Mouse (Mus musculus): ENCODE measurements at regions not wholly inside any gene's neighbourhood (a gene's known extent, or its start where the extent isn't known, plus 50 kb on each side); places are given as distances from the start of the nearest gene placed in this dataset.
"Not testable (repeated sequence)": the region's sequence is repeated elsewhere in the genome, so short reads cannot be mapped to it uniquely, and the experiment has no call there.

DNA sequence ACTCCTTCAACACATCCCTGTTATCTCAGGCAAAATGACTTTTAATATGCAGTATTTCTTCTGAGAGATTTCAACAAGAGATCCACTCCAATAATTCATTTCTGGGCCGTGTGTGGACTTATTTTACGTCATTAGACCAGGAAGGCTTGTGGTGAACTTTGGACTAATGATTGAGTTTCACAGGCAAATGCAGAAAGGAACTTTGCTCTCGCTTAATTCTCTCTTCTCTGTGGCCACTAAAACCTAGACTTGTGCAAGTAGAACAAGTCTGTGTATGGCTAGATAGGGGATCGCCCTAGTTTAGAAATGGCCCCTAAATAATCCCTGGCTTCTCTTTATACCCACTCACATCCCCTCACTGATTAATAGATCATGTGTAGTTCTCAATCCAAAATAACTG is 50.6 kb upstream of the Ppp1r12a start:
- no peak for DNase-seq

DNA sequence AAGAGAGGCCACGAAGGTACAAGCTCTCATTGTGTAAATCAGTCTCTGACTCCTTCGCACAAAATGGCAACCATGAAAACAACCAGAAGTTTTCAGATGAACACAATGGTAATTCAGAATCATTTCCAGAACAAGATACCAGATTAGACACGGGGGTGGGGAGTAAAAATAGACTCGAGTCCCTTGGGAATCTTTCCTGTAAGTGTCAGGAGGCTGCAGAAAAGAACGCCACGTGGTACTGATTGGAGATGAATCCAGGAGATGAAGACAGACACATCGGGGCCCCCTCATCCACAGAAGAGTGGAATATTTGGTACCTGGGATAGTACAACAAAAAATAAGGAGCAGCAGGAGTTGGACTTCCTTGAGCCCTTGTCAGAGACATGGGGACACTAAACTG is 51.1 kb upstream of the Ppp1r12a start:
- peak; percentile 44 for DNase-seq

DNA sequence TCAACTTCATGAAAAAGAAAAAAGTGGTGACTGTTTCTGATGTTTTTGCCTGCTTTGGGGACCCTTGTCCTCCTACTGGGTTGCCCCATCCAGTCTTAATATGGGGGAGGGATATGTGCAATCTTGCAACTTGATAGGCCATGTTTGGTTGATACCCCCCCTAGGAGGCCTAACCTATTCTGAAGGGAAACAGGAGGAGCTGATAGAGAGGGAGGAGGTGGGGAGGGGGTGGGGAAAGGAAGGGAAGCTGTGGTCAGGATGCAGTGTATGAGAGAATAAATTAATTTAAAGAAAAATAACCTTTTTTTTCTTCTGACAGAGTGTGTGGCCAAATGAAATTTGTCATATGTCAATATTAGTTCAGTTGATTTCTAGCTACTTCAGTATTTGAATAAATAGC is 51.8 kb upstream of the Ppp1r12a start:
- no peak for DNase-seq

DNA sequence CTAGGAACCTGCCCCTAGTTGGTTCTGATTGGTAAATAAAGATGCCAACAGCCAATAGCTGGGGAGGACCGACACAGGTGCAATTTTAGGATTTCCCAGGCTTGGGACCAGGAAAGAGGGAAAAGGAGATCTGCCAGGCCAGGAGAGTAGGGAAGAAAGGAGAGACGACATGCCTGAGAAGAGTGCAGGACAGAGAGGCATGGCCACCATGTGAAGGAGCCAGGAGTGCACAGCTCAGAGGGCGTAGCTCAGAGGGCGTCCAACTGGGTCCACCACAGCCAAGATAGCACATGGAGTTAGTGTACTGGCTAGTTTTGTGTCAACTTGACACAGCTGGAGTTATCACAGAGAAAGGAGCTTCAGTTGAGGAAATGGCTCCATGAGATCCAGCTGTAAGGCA is 53.5 kb upstream of the Ppp1r12a start:
- DNase-seq: not testable (repeated sequence)

DNA sequence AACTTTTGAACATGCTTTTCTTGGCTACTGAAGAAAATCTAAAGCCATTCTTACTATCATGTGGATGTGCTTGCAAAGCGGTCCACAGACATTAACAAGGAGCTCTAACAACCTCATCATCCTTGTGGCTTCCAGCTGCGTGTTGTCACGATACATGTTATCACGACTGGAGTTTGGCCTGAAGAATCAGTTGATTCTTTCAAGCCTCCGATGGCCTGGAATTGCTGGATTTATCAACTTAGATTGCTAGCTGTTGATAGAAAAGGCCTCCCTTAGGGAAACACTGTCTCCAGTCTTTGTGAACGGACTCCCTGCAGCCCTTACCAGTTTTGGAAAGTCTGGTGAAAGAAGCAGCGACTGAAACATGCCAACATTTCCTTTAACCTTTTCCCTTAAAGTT is 60.5 kb upstream of the Ppp1r12a start:
- no peak for DNase-seq

DNA sequence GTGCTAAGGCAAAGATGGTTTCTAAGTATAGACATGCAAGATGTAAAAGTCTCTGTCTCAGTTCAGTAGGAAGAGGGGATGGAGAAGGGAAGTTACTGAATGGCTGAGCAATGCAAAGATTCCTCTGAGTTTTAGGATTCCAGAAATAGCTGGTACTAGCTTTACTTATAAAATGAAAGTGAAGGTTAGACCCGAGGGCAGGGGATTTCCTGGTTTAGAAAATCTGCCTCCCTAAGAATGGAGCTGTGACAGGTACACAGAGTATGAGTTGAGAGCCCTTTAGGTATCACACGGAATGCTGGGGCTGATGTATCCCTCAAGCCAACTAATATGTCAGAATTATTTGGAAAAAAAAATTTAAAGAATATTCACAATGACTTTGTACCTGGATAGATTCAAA is 69.0 kb upstream of the Ppp1r12a start:
- DNase-seq: no peak

DNA sequence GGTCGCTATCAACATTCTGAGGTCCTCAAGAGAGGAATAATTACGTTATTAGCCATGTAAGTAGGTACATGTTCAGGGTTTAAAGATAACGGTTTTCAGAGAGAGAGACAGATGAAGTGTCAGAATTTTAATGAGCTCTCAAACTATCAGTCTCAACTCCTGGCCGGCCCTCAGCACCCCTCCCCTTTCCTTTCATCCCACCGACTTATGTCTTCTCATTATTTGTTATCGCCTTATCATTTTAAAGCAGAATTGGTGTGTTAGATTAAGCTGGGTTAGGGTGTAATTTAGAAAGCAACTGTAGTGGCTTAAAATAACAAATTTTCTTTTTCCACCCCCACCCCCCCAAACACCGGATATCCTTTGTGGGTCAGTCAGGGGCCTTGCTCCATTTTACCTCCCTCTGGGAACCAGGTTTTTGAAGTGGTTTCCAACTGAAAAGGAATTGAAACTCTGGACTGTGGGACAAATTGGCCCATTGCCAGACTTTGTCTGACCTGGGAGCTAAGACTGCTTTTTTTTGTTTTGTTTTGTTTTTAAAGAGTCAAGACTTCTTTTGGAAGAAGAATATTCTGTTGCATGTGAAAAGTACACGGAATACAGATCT is 72.5 kb upstream of the Ppp1r12a start:
- DNase-seq: no peak

DNA sequence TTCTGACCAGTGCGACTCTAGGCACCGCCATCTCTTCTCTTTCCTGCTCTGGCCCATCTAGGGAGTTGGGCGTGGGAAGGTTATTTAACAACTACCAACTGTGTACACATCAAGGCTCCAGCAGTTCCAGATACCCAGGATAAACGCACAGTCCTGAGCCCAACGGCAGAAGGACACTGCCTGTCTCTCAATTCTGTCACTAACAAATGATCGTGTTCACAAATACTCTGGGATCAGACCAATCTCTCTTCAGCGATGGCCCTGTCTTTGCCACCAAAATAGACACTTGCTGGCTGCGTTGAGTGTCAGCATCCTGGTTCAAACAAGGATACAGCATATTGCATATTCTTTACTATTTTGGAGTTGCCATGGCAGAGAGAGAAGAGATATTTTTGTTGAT is 73.1 kb upstream of the Ppp1r12a start:
- DNase-seq: no peak

DNA sequence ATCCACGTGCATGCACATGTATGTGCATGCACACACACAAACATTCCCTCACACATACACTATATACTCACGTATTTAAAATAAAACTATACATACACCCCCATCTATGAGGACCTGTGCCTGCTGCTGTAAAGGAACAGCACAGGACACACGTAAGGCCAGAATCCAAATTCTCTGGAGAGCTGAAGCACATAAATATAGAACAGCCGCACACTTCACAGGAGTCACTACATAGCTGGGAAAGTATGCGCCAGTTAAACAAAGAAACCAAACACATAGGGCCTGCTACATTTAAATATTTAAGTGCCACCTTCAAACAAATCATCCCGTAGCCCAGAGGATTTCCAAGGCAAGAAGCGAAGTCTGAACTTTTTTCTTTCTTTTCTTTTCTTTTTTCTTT is 73.8 kb upstream of the Ppp1r12a start:
- DNase-seq: no peak

DNA sequence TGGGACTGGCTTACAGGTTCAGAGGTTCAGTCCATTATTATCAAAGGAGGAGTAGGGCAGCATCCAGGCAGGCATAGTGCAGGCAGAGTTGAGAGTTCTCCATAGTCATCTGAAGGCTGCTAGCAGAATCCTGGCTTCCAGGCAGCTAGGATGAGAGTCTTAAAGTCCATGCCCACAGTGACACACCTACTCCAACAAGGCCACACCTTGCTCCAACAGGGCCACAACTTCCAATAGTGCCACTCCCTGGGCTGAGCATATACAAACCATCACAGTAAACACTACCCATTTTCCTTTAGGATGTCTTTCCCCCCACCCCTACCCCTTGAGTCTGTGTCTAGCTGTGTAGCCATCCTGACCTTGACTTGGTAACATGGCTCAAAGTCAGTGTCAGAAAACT is 78.8 kb upstream of the Ppp1r12a start:
- DNase-seq: no peak

DNA sequence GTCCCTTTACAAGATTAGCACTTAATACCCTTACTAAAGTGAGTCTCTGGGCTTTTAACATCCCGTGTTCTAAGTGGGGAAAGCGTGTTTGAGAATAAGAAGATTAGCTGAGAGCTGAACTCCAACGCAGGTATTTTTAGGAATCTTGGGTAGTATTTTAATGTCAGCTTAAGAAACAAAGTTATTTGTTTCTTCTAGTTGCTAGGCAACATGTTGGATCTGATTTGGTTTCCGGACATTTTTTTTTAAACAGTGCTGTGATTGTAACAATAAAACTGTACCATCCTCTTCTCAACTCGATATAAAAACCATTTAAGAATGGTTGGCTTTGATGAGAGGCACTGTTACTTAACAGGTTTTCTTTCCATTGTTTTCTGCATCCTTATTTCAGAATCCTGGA is 86.8 kb upstream of the Ppp1r12a start:
- no peak for DNase-seq

DNA sequence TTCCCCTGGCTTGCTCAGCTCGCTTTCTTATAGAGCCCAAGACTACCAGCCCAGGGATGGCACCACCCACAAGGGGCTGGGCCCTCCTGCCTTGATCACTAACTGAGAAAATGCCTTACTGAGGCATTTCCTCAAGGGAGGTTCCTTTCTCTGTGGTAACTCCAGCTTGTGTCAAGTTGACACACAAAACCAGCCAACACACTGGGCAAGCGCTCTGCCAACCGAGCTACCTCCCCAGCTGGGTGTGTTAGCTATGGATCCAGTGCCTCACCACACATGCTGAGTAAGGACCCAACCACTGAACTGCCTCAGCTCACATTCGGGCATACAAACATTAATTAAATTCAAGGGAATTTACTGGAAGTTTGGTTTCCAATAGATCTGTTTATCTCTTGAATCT is 88.2 kb upstream of the Ppp1r12a start:
- DNase-seq: no peak

DNA sequence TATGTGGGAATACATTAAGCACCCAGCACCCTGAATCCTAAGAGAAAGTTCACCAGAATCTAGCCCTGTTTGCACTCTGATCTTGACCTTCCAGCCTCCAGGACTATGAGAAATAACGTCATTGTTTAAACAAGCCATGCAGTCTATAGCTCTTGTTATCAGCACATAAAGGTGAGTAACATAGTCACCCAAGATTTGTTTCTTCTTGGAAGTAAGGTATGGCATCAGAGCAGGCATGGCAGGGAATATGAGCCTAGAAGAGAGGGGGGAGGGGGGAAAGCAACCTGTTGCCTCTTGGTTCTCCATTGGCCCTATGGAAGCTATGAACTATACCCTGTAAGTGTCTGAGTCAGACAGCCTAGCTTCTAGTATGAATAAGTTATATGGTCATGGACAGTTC is 89.8 kb upstream of the Ppp1r12a start:
- DNase-seq: no peak

DNA sequence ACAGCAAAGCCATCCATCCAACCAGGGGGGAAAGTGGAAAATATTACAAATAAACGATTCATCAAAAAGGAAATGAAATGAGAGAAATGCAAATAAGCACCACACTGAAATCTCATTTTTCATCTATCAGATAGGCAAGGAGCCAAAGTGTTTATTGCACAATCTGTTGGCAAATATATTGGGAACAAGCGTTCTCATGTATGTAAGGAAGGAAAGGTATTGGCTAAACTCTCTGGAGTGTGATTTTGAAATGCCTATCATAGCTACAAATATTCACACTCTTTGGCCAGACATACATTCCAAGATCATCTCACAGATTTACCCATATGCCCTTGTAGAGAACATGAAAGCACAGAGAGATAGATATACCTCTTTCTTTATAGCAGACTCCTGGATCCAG is 90.6 kb upstream of the Ppp1r12a start:
- no peak for DNase-seq

DNA sequence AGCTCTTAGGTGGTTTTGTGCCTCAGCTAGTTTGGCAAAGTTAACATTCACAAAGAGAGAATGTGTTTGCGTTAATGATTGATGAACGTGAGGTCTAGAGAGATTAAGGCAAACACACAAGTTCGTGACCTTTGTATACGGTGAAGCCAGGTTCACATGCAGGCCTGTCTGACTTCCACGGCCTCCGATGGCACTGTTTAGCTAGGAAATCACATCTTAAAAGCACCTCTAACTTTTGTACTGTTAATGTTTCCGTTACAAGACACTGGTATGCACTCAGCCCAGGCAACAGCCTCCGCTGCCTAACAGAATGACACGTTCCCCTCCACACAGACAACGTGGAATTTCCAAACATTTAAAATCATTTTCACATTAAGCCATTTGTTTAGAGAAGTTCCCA is 94.3 kb upstream of the Ppp1r12a start:
- no peak for DNase-seq

DNA sequence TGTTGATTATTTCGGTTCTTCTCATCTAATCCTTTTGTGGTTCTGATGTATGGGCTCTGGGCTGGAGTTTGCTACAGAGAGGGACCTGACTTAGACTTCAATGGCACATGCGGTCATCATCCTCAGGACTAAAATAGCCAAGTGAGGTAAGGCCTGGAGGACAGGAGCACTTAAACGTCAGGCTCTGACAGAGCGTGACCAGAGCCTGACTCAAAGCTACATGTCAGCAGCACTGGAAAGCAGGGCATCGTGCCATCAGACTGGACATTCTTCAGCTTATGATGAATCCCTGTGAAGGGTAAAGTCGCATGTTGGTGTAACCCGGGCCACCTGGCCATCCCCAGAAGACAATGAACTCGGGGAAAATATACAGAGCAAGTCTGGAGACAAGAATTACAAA is 95.8 kb upstream of the Ppp1r12a start:
- no peak for DNase-seq

DNA sequence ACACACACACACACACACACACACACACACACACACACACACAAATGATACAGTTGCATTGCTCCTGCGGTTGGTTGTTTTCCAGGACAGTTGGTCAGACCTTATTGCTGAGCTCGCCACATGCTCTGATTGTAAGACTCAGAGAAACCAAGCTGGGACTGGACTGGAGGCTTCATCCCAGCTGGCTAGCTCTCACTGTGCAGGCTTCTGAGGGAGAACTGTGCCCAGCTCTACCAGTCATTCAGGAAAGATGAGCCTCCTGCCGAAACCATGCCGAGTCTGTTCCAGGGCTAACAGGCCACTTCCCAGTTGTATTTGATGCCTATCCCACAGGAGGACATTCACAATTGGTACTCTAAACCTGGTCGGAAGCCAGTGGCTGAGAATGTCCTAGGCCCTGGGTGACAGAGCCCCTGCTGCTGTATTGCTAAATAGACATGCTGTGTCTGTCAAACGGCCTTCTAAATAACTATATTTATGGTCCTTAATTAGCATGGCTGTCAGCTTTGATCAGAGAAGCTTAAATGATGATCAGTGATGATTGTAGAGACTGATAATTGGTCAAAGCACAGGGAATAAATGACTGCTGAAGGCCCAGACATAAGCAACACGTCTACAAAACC is 100.1 kb upstream of the Ppp1r12a start:
- no peak for DNase-seq

DNA sequence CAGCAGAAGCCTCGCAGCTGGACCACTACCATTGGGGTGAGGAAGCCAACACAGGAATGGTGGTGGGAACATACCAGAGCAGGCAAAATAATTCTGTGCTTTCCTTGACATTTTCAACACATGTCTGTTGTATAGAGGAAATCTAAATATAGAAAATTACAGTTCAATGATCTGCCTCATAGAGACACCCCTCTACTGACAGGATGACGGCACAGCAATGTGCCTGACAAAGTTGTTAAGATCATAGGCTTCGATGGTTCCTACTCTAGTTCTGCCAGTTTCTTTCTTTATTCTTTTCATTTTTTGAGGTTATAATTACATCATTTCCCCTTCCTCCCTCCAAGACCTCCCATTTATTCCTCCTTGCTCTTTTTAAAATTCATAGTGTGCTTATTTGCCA is 101.4 kb upstream of the Ppp1r12a start:
- DNase-seq: no peak

DNA sequence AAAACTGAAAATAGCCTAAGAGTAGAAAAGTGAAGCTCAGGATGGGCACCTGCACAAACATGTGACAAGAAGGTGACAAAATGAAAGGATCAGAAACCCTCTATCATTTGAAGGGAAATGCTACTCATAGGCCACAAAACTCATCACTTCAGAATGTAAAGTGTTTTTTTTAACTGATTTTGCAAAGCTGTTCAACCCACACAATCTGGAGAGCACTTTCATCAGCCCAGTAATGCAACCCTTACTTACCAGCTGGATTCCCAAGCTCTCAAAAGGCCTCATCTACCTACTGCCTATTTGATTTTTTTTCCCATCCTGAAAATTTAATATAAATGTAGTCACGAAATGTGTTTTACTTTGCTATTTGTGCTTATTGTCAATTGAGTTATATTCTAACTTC is 110.4 kb upstream of the Ppp1r12a start:
- DNase-seq: no peak

DNA sequence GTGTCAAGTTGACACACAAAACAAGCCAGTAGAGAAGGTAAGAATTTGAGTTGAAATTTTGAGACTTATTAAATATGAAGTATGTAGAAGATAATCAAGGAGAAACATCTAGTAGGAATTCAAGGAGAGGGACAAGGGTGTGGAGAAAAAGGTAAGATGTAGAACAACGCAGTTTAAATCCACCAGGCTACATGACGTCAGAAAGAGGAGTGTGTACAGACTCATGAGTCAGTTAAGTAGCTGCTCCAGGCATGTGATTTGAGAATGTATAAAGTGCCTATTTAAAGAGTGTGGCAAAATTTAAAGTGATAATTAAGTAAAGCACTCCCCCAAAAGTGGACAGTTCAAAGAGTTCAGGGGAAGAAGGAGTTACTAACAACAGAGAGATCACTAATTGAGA is 113.6 kb upstream of the Ppp1r12a start:
- DNase-seq: no peak

DNA sequence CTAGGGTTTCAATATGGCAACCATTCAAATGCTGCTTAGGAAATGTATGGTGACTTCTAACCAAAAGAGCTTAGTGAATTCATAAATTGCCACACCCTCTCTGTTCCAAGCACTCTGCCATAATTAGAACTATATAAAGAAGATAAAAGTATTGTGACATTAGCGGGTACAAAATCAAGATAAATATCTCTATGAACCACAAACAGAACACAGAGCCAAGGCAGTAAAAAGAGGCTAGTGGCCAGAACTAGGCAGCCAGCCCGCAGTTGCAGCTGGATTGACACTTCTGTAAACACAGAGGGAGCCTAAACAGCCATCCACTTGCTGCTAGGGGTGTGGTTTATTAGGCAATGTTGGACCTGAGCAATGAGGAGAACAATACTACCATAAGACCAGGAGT is 118.5 kb upstream of the Ppp1r12a start:
- DNase-seq: no peak

DNA sequence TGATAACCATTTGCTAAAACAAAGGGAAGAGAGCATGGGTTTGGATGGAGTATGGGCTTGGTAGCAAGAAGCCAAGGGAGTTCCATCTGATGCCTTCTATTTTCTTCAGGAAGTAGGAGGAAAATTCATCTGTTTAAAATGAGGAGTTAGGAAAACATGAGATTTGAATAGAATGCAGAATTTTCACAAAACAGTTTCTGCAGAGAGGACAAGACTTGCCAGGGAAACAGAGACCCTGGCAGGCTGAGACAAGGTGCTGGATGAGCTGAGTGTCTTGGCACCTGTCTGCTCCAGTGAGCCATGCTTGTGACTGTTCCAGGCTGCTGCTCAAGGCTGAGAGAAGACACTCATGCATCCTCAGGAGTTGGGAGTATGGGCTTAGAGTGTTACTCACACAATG is 122.0 kb upstream of the Ppp1r12a start:
- no peak for DNase-seq

DNA sequence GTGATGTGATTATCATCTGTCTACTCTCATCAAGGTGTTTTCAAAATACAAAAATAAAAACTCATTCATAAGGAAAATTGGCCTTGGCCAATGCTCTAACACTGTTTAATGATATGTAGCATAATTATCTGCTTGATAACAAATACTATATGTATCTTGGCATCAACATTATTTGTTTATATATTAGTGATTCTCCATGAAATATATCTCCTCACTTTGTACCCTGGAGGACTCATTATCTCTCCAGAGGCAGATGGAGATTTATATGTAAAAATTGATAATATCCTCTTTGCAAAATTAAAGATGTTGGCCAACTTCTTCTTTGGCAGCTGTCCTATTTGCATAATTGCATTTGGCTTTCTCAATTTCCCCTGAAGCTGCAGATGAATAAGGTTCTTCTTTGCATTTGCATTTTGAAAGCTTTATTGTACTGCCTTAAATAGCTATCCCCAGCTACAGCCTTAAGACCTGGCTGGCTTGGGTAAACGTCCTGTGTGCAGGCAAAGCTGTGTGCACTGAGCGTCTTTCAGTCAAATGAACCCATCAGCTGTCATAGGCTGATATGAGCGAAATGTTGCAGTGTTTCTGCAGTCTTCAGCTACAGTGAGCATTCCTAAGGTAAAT is 124.7 kb upstream of the Otogl start:
- DNase-seq: peak; percentile 16

DNA sequence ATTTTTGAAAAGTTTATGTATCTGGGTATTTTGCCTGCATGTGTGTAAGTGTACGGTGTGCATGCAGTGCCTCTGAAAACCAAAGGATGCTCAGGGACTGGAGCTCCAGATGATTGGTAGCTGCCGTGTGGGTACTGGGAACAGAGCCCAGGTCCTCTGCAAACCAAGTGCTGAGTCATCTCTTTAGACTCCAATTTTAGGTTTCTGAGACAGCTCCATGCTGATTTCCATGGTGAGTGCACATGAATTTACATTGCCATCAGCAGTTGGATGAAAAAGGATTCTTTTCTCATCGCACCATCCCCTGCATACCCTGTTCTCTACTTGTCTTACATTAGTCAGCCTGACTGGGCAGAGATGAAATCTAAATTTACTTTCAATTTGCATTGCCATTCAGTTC is 122.1 kb upstream of the Otogl start:
- DNase-seq: peak; percentile 71

DNA sequence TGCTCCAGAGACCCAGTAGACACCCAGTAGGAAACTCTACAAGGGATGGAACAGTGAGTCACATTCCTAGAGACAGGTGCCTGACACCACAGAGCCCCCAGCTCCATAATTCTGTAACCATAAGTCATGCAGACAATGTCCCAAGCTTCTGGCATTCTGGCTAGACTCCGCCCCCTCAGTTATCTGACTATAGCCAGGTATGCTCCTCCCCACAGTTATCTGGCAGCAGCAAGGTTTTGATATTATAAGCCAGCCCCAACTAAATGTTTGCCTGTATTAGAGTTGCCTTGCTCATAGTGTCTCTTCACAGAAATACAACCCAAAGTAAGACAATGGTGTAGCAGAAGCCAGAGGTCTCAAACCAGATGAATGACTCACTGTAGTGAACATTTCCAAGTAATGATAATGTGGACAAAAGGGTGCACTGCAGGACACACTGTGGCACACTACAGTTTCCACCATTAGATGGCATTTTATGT is 121.4 kb upstream of the Otogl start:
- no peak for DNase-seq

Data from layer of hippocampus, adult 9-11 months (tissue).